Mouse (Mus musculus) ES-Bruce4 (cell line): ENCODE measurements at regions not wholly inside any gene's neighbourhood (a gene's known extent, or its start where the extent isn't known, plus 50 kb on each side); places are given as distances from the start of the nearest gene placed in this dataset.

ENCODE experiments used
- CTCF ChIP-seq: IDR thresholded peaks from one replicate; pipeline ENCODE4 v1.8.1; 2011; ENCODE audit warnings: low read depth, low read length
- POLR2A ChIP-seq: IDR thresholded peaks from one replicate; pipeline ENCODE4 v1.8.1; 2011; ENCODE audit warnings: low read length; ENCODE audit not compliant: insufficient read depth

- TF ChIP-seq POLR2A (no peak), CTCF (no peak)
Measured at GRCm38 (mm10) chr4:31823574-31824348, 140.1 kb upstream of the Map3k7 start.
